Mouse (Mus musculus) 3134 (cell line): Measurements from ENCODE around the gene Sars2.

Experiments used
- DNase-seq: peaks from one replicate; pipeline ENCODE4 v3.0.0-alpha.2; 2011; ENCODE audit warnings: low spot score; ENCODE audit not compliant: insufficient read length; ENCODE audit errors: extremely low read depth

The Sars2 gene

DNA sequence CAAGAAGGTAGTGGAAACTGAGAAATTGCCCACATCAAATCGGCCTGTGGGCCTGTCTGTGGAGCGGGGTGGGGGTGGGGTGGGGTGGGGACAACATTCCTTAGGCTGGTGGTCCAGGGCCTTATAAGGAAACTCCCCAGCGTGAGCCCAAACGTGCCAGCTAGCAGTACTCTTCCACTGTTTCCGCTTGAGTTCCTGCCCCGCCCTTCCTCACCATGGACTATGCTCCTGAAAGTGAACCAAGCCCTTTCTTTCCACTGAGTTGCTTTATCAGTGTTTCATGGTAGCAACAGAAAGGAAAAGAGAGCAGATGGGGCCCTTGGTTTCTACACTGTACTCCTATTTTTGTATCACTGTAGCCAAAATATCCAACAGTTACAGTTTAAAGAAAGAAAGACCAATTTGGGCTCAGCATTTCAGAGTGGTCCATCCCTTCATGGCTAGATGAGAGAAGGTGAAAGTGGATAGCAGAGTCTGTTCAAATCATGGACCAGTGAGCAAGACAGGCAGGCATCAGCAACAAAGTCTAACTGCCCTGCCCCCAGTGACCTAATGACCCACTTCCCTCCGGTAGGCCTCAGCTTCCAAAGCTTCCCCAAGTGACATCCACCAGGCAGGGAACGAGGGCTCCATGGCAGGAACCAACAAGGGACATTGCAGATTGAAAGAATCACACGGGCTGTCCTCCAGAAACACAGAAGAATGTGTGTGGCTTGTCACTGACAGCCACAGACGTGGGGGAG is 61.2 kb downstream of the Sars2 start:
- DNase-seq: no peak
